24 mouse cellular contexts compared by ENCODE assay signal in genomic region chr19:23807371-23807770, GRCm38 (mm10). TPM values are rescaled to one million over a fixed set of nuclear protein-coding genes. Genes with fewer than 3 reads are reported as not detected.
DNase-seq lines count a peak whose midpoint lies in the region; ATAC-seq and TF ChIP-seq lines count a peak whose summit lies in the region.
"Had no signal": no experiment of that assay in that cellular context is flagged by ENCODE, and none has a peak within 500 bp of the region (broad histone marks: within the 10 kb centered on the region; RNA-seq: fewer than 3 reads in every experiment).

No protein-coding gene starts in this region.

- peaks cover 23% of the 10 kb centered on the region for H3K4me1 ChIP-seq in heart, embryonic 12.5 days (replicated peaks)
- H3K4me1 ChIP-seq in kidney, embryonic 16.5 days (ENCODE audit: insufficient read depth, low read length): peaks cover 18% of the 10 kb centered on the region
- H3K4me1 ChIP-seq: limb, embryonic 12.5 days; liver, embryonic 15.5 days; lung, embryonic 15.5 days; stomach, embryonic 15.5 days had no signal

- H3K9ac ChIP-seq in heart, embryonic 12.5 days: no peak overlapping the region
- no peak overlapping the region for H3K9ac ChIP-seq in kidney, embryonic 16.5 days (replicated peaks; ENCODE audit: low read length)
- H3K9ac ChIP-seq: limb, embryonic 12.5 days; liver, embryonic 15.5 days; lung, embryonic 15.5 days; stomach, embryonic 15.5 days had no signal

- intact Hi-C loops in gastrocnemius, adult 2 months (cut with DNase I): no loop called here

- no peaks in the 10 kb centered on the region for H3K27me3 ChIP-seq in heart, embryonic 12.5 days (replicated peaks)
- H3K27me3 ChIP-seq in kidney, embryonic 16.5 days (ENCODE audit: insufficient read depth, low read length): no peaks in the 10 kb centered on the region
- H3K27me3 ChIP-seq: limb, embryonic 12.5 days; liver, embryonic 15.5 days; lung, embryonic 15.5 days; stomach, embryonic 15.5 days had no signal

- TF ChIP-seq CTCF in gastrocnemius, adult 2 months (IDR thresholded peaks at IDR 0.05): no peak

- no peak for ATAC-seq in heart, embryonic 12.5 days (ENCODE audit: insufficient number of reproducible peaks, low FRiP score)
- ATAC-seq in kidney, embryonic 16.5 days (ENCODE audit: low FRiP score, low TSS enrichment): no peak
- ATAC-seq: hindbrain, embryonic 16.5 days; midbrain, embryonic 16.5 days had no signal

- no peak overlapping the region for H3K4me3 ChIP-seq in gastrocnemius, adult 2 months
- no peak overlapping the region for H3K4me3 ChIP-seq in heart, embryonic 12.5 days
- no peak overlapping the region for H3K4me3 ChIP-seq in kidney, embryonic 16.5 days (ENCODE audit: low read length)
- H3K4me3 ChIP-seq: erythroblast, embryonic 14.5 days; layer of hippocampus, adult 2 months; left cerebral cortex, adult 2 months; limb, embryonic 12.5 days; liver, embryonic 15.5 days; lung, embryonic 15.5 days; stomach, embryonic 15.5 days had no signal

- no peaks in the 10 kb centered on the region for H3K36me3 ChIP-seq in heart, embryonic 12.5 days
- H3K36me3 ChIP-seq in kidney, embryonic 16.5 days (ENCODE audit: insufficient read depth, low read length): no peaks in the 10 kb centered on the region
- H3K36me3 ChIP-seq: limb, embryonic 12.5 days; liver, embryonic 15.5 days; lung, embryonic 15.5 days; stomach, embryonic 15.5 days had no signal

- peak overlapping the region; percentile 3; the same call in 1 of the 2 replicates for H3K27ac ChIP-seq in gastrocnemius, adult 2 months
- no peak overlapping the region for H3K27ac ChIP-seq in heart, embryonic 12.5 days (ENCODE audit: poor library complexity, severe bottlenecking)
- H3K27ac ChIP-seq in kidney, embryonic 16.5 days (ENCODE audit: low read length): peak overlapping the region; percentile 31; the same call in 1 of the 2 replicates
- H3K27ac ChIP-seq: layer of hippocampus, adult 2 months; left cerebral cortex, adult 2 months; limb, embryonic 12.5 days; liver, embryonic 15.5 days; lung, embryonic 15.5 days; stomach, embryonic 15.5 days had no signal

- DNase-seq in gastrocnemius, adult 2 months: no peak
- no peak for DNase-seq in gastrocnemius, postnatal 25 days
- DNase-seq in heart, adult 9 months (ENCODE audit: low spot score in 2 of 2): peak; percentile 24 to 29
- no peak for DNase-seq in kidney, postnatal 4 days
- DNase-seq: adrenal gland, adult 2 months; B cell, adult 2 months; cerebellum, adult 2 months; cerebellum, postnatal 14 days; kidney, adult 2 months; kidney, postnatal 25 days; lung, postnatal 36 days; right cerebral cortex, postnatal 25 days had no signal

- no peak overlapping the region for H3K4me2 ChIP-seq in heart, embryonic 12.5 days
- no peak overlapping the region for H3K4me2 ChIP-seq in kidney, embryonic 16.5 days (replicated peaks; ENCODE audit: low read depth, low read length)
- H3K4me2 ChIP-seq: limb, embryonic 12.5 days; liver, embryonic 15.5 days; lung, embryonic 15.5 days; midbrain, embryonic 11.5 days; stomach, embryonic 15.5 days had no signal

- H3K9me3 ChIP-seq in heart, embryonic 12.5 days (replicated peaks): no peaks in the 10 kb centered on the region
- no peaks in the 10 kb centered on the region for H3K9me3 ChIP-seq in kidney, embryonic 16.5 days (ENCODE audit: low read length)
- H3K9me3 ChIP-seq: limb, embryonic 12.5 days; liver, embryonic 15.5 days; lung, embryonic 15.5 days; stomach, embryonic 15.5 days had no signal

- 58% methylated on average over 8 of the region's 8 CpGs for whole genome bisulfite sequencing in heart, embryonic 12.5 days
- 57% methylated on average over 8 of the region's 8 CpGs for WGBS in kidney, embryonic 16.5 days

RNA-seq across cellular contexts. Expression of gene Apba1, which starts 48.7 kb away (rescaled TPM):
- 1 to 10 TPM in 1 of 2 experiments, under 1 TPM in 1; 0.74 to 1.7 TPM for total RNA-seq in gastrocnemius, adult 2 months (2021)
- 1 to 10 TPM; 1.3 to 1.5 TPM for total RNA-seq in gastrocnemius, postnatal 25 days (2021)
- polyA plus RNA-seq in heart, embryonic 12.5 days (2016; fragmentation: Nextera tagmentation; extraction: Ambion mirVana): 0.49 and 0.51 TPM in 2 replicates
- 0.91 and 1.1 TPM in 2 replicates for polyA plus RNA-seq in kidney, embryonic 16.5 days (2015; fragmentation: Nextera tagmentation; extraction: Ambion mirVana)
- polyA plus RNA-seq: erythroblast, embryonic 14.5 days had no signal

Comparison
In these comparisons a context has a peak if more than half of its experiments do, and no peak if none do; other contexts are left out.
1. DNase-seq: peak in heart, adult 9 months (2 of 2); none in gastrocnemius, adult 2 months (single experiment), gastrocnemius, postnatal 25 days (single experiment) and kidney, postnatal 4 days (0 of 2).